Mouse (Mus musculus): ENCODE data around the gene Npm1. TPM values are rescaled to one million over a fixed set of nuclear protein-coding genes. Genes with fewer than 3 reads are reported as not detected.

The Npm1 gene
- polyA plus RNA-seq (2015; fragmentation: Nextera tagmentation; extraction: Ambion mirVana) = 377 and 402 TPM in 2 replicates

DNA sequence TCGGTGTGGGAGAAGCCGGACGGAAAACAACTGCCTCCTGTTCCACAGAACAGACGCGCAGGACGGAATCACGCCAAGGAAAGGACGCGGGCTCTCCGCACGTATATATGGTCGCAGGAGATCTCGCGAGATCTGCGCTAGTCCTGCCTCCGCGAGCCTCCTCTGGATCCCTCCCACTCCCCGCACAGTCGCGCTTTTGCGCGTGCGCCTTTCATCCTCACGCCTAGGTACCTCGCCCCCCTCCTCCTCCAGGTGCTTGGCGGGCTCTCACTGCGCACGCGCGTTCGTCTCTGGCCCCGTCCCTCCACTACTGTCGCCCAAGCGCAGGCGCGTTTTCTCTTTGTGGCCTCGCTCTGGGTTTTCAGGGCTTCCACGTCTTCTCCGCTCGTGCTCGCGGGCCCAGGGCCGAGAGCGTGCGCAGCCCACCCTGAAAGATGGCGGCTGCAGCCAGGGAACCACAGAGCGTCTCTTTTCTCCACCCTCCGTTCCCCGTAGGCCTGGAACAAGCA is at the start of gene Npm1:
TSS of gene Npm1 (minus strand) at position 209 of the 509 bp plus-strand sequence.
- Histone ChIP-seq H3K4me1 (replicated peaks) (peaks cover 23% of the 10 kb centered on the region), H3K4me3 (peak within 1 kb of the TSS; percentile 98), H3K4me2 (peak within 1 kb of the TSS; percentile 76), H3K9me3 (no peaks in the 10 kb centered on the region), H3K9ac (peak within 1 kb of the TSS; percentile 93), H3K27ac (replicated peaks) (peak within 1 kb of the TSS; percentile 99), H3K27me3 (no peaks in the 10 kb centered on the region), H3K36me3 (peaks cover 27% of the 10 kb centered on the region)
- 4% methylated on average over 46 of the region's 49 CpGs for WGBS
- ATAC-seq (ENCODE audit: low FRiP score, low read depth) = peak; percentile 96

- H3K27me3 ChIP-seq = peaks cover 34% of the 10 kb centered on the region
- no peaks in the 10 kb centered on the region for H3K9me3 ChIP-seq
These were observed 44.4 kb upstream of the Npm1 start for GRCm38 (mm10) chr11:33207411-33207810.

DNA sequence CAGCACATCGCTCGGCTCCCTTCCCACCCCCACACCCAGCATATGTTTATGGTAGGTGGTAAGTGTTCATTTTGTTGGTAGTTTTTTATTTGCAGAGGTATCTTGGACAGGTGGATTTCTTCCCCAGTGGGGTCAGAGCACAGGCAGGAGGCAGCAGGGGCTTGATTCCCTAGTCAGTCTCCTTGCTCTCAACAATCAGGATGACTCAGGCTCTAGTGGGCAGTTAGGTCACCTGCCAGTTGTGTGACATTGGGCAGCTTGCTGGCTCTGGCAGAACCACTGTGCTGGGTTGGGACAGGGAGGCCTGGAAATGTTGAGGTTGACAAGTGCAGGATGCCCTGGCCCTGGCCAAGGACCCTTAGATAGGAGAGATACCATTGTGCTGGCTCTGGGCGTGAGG is 42.0 kb upstream of the Npm1 start:
- Histone ChIP-seq H3K36me3 (no peaks in the 10 kb centered on the region), H3K9me3 (no peaks in the 10 kb centered on the region), H3K4me2 (peak overlapping the region; percentile 52), H3K27ac (replicated peaks) (peak overlapping the region; percentile 72; the same call in 1 of the 2 replicates), H3K9ac (peak overlapping the region; percentile 20; the same call in 1 of the 2 replicates), H3K27me3 (peaks cover 34% of the 10 kb centered on the region), H3K4me3 (peak overlapping the region; percentile 40), H3K4me1 (replicated peaks) (peaks cover 35% of the 10 kb centered on the region)
- no peak; the same call in 1 of the 2 replicates for ATAC-seq (ENCODE audit: low FRiP score, low read depth)
- WGBS = 12% methylated on average over 3 of the region's 3 CpGs

More at GRCm38 (mm10) chr11:33207411-33207810, 44.4 kb upstream of the Npm1 start:
- peak overlapping the region; percentile 26 for H3K4me2 ChIP-seq
- 76% methylated on average over 2 of the region's 2 CpGs for WGBS
- H3K36me3 ChIP-seq = no peaks in the 10 kb centered on the region
- no peak overlapping the region for H3K9ac ChIP-seq
- peaks cover 17% of the 10 kb centered on the region for H3K4me1 ChIP-seq (replicated peaks)
- no peak for ATAC-seq (ENCODE audit: low FRiP score, low read depth)
- H3K4me3 ChIP-seq = no peak overlapping the region
- H3K27ac ChIP-seq (replicated peaks) = no peak overlapping the region

GRCm38 (mm10) chr11:33204329-33204705 is 41.3 kb upstream of the Npm1 start:
- peaks cover 37% of the 10 kb centered on the region for H3K27me3 ChIP-seq
- peak overlapping the region; percentile 52 for H3K4me2 ChIP-seq
- no peaks in the 10 kb centered on the region for H3K36me3 ChIP-seq
- H3K4me1 ChIP-seq (replicated peaks) = peaks cover 35% of the 10 kb centered on the region
- peak overlapping the region; percentile 20 for H3K9ac ChIP-seq
- ATAC-seq (ENCODE audit: low FRiP score, low read depth) = no peak
- no peaks in the 10 kb centered on the region for H3K9me3 ChIP-seq
- H3K27ac ChIP-seq (replicated peaks) = peak overlapping the region; percentile 72
- peak overlapping the region; percentile 40 for H3K4me3 ChIP-seq
- WGBS = under 1% methylated on average over 18 of the region's 18 CpGs

DNA sequence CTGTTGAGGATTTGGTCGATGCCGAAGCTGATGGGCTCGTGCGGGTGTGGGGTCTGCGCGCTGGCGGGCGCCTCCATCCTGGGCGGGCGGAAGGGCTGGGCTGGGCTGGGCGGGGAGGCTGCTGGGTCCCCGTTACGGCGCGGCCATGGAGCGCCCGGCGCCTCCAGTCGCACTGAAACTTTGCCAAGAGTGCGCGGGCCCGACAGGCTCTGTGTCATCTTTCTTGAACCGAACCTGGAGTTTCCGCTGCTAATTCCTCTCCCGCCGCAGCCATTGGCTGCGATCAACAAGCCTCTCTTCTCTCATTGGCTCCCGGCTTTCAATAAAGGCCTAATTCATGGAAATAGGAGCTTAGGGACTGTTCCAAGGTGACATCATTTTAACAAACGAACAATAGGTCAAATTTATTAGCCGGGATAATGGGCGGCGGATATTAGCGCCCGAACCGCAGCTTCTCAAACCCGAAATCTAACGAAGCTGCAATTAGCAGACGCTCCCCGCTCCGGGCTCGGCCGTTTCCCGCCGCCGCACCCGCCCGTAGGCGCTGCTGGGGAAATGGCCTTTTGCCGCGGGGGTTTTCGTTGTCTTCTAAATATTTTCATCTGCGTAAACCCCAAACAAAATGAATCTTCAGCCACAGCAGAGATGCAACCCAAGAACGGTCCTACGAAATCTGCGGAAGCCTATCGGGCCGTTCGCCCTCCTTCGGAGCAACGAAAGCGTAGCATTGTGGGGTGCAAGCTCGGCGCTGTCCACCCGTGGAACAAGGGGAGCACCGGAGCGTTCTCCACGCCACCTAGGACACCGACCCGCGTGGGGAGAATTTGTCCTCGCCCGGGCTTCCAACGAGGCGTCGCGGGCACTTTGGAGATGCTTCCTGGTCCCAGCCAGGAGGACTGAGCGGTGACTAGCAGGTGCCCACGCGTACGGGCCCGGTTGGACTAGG is 40.6 kb upstream of the Npm1 start, which contains the start of gene Tlx3:
TSS of gene Tlx3 (minus strand) at position 207 of the 946 bp plus-strand sequence.
- peaks cover 44% of the 10 kb centered on the region for H3K27me3 ChIP-seq
- no peaks in the 10 kb centered on the region for H3K9me3 ChIP-seq
- peaks cover 35% of the 10 kb centered on the region for H3K4me1 ChIP-seq (replicated peaks)
- peak within 1 kb of the TSS; percentile 20 for H3K9ac ChIP-seq
- H3K36me3 ChIP-seq = no peaks in the 10 kb centered on the region
- peak within 1 kb of the TSS; percentile 79 for H3K27ac ChIP-seq (replicated peaks)
- WGBS = under 1% methylated on average over 81 of the region's 81 CpGs
- peak; percentile 65 for ATAC-seq (ENCODE audit: low FRiP score, low read depth)
- H3K4me3 ChIP-seq = peak within 1 kb of the TSS; percentile 40
- peak within 1 kb of the TSS; percentile 52 for H3K4me2 ChIP-seq

- ATAC-seq (ENCODE audit: low FRiP score, low read depth) = no peak
These were observed 40.0 kb upstream of the Npm1 start for GRCm38 (mm10) chr11:33202972-33203371.

DNA sequence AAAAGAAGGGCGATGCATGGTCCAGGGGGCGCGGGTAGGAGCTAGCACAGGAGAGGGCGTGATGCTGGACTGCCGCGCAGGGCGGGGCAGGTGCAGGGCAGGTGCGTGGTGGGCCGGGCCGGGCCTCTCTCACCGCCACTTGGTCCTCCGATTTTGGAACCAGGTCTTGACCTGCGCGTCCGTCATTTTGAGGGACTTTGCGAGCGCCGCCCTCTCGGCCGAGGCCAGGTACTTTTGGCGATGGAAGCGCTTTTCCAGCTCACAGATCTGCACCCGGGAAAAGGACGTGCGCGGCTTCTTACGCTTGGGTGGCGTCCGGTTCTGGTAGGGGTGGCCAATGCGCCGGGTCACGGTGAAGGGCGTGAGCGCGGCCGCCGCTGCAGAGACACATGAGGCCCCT is 39.3 kb upstream of the Npm1 start:
- Histone ChIP-seq H3K27ac (replicated peaks) (peak overlapping the region; percentile 79), H3K36me3 (no peaks in the 10 kb centered on the region), H3K9me3 (no peaks in the 10 kb centered on the region), H3K4me2 (peak overlapping the region; percentile 52; the same call in 1 of the 2 replicates), H3K4me1 (replicated peaks) (peaks cover 35% of the 10 kb centered on the region), H3K4me3 (peak overlapping the region; percentile 40), H3K9ac (no peak overlapping the region), H3K27me3 (peaks cover 48% of the 10 kb centered on the region)
- WGBS = 4% methylated on average over 35 of the region's 37 CpGs
- no peak for ATAC-seq (ENCODE audit: low FRiP score, low read depth)

More at GRCm38 (mm10) chr11:33202972-33203371, 40.0 kb upstream of the Npm1 start:
- H3K27me3 ChIP-seq = peaks cover 48% of the 10 kb centered on the region
- H3K4me3 ChIP-seq = peak overlapping the region; percentile 40
- peak overlapping the region; percentile 79 for H3K27ac ChIP-seq (replicated peaks)
- H3K4me1 ChIP-seq (replicated peaks) = peaks cover 35% of the 10 kb centered on the region
- peak overlapping the region; percentile 52 for H3K4me2 ChIP-seq
- WGBS = under 1% methylated on average over 45 of the region's 47 CpGs
- no peaks in the 10 kb centered on the region for H3K36me3 ChIP-seq
- H3K9me3 ChIP-seq = no peaks in the 10 kb centered on the region
- peak overlapping the region; percentile 14 for H3K9ac ChIP-seq

- ATAC-seq (ENCODE audit: low FRiP score, low read depth) = no peak
- Histone ChIP-seq H3K9me3 (no peaks in the 10 kb centered on the region), H3K27me3 (peaks cover 48% of the 10 kb centered on the region), H3K36me3 (no peaks in the 10 kb centered on the region), H3K4me1 (replicated peaks) (peaks cover 37% of the 10 kb centered on the region), H3K9ac (peak overlapping the region; percentile 37; the same call in 1 of the 2 replicates), H3K4me2 (peak overlapping the region; percentile 52), H3K27ac (replicated peaks) (peak overlapping the region; percentile 79), H3K4me3 (peak overlapping the region; percentile 40)
- under 1% methylated on average over 19 of the region's 19 CpGs for WGBS
These were observed 38.6 kb upstream of the Npm1 start for GRCm38 (mm10) chr11:33201626-33202010.

DNA sequence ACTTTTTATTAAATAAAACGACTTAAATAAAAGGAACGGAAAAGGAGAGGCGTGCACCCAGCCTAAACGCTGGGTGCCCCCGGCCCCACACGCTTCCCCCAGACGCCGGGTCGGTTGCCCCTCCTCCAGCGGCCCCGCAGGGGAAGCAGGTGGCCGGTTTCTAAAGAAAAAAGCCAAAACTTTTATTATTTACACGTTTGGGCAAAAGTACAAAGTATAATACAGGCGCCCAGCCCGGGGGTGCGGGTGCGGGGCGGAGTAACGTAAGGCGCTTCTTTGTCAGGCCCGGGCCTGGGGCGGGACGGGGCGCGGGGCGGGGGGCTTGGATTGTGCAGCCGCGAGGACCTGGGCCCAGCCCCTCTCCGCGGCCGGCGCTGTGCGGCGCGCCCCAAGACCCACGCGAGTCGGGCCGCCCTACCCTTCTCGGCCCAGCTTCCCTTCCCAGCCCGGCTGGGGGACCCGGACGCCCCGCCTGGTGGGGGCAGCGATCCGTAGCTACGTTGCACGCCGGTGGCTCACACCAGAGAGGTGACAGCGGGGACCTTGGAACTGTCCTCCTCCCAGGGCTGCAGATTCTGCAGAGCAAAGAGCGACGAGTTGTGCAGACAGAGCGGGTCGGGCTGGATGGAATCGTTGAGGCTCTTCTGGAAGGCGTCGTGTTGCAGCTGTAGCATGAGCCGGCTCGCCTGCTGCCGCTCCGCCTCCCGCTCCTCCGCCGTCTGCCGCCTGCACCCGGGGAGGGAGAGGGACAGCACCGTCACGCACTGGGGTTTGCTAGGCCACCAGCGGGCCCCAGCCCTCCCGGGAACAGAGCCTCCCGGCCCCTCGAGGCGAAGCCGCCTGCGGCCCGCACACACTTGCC is 38.0 kb upstream of the Npm1 start:
- peak; percentile 17; the same call in 1 of the 2 replicates for ATAC-seq (ENCODE audit: low FRiP score, low read depth)
- H3K4me3 ChIP-seq = peak overlapping the region; percentile 40
- peak overlapping the region; percentile 52 for H3K4me2 ChIP-seq
- no peaks in the 10 kb centered on the region for H3K9me3 ChIP-seq
- peaks cover 42% of the 10 kb centered on the region for H3K4me1 ChIP-seq (replicated peaks)
- H3K27me3 ChIP-seq = peaks cover 48% of the 10 kb centered on the region
- no peaks in the 10 kb centered on the region for H3K36me3 ChIP-seq
- H3K27ac ChIP-seq (replicated peaks) = peak overlapping the region; percentile 79
- peak overlapping the region; percentile 37 for H3K9ac ChIP-seq
- WGBS = under 1% methylated on average over 64 of the region's 76 CpGs

DNA sequence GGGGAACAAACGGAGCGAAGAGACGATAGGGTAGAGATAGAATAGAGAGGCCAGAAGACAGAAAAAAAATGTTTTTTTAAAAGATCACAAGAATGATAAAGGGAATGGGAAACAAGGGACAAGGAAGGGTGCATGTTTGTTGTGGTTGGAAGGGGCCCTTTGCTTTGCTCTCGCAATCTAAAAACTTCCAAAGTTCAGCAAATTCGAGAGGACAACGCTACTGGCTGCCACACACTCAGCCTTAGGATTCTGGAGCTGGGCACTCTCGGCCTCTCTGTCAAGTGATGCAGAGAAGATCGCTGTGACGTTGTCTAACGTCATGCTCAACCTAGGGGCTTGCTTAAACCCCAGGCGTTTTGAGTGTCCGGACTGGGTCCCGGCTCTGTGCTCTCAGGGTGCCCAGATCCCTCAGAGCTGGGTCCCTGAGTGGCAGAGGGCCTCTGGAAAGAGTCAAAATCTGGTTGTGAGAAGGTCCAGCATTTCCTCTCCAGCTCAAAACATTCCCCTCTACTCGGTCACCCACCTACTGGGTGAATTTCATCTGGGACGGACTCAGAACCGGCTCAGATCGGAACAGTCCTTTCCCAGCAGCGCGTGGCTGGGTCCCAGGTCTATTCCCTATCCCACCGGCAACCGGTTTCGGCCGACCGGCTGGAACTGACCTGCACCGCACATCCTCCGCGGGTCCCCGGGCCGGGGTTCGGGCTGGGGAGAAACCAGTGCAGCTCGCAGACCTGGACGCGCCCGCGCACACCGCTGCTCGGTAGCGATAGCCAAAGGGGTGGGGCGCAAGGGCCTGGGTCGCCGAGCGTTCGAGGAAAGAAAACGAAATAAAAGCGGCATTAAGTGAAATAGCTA is 37.1 kb upstream of the Npm1 start:
- peak overlapping the region; percentile 37; the same call in 1 of the 2 replicates for H3K9ac ChIP-seq

More for the DNA sequence above, 37.1 kb upstream of the Npm1 start:
- no peaks in the 10 kb centered on the region for H3K36me3 ChIP-seq
- peaks cover 48% of the 10 kb centered on the region for H3K27me3 ChIP-seq
- H3K4me1 ChIP-seq (replicated peaks) = peaks cover 42% of the 10 kb centered on the region
- WGBS = under 1% methylated on average over 45 of the region's 45 CpGs
- no peaks in the 10 kb centered on the region for H3K9me3 ChIP-seq
- peak overlapping the region; percentile 52 for H3K4me2 ChIP-seq
- H3K27ac ChIP-seq (replicated peaks) = peak overlapping the region; percentile 79
- peak overlapping the region; percentile 40 for H3K4me3 ChIP-seq
- ATAC-seq (ENCODE audit: low FRiP score, low read depth) = no peak
